Mouse (Mus musculus) urinary bladder, postnatal 10 days (tissue): Measurements from ENCODE around the gene Sept5.

Experiments used
- DNase-seq: peaks from one replicate; pipeline ENCODE4 v3.0.0; 2022; ENCODE audit warnings: low spot score

The Sept5 gene

GRCm38 (mm10) chr16:18629390-18630231 lies at the start of gene Sept5:
Sept5 (minus strand) TSS chr16:18629954.
- DNase-seq: no peak

- DNase-seq: no peak
Observed at GRCm38 (mm10) chr16:18679112-18679511, 49.4 kb upstream of the Sept5 start.

- peak; percentile 29 for DNase-seq
Observed at GRCm38 (mm10) chr16:18677746-18678679, 48.3 kb upstream of the Sept5 start.

- DNase-seq: no peak
Observed at GRCm38 (mm10) chr16:18673005-18673404, 43.3 kb upstream of the Sept5 start.

- no peak for DNase-seq
Observed at GRCm38 (mm10) chr16:18672027-18672426, 42.3 kb upstream of the Sept5 start.

- no peak for DNase-seq
Observed at GRCm38 (mm10) chr16:18669914-18670313, 40.2 kb upstream of the Sept5 start.

GRCm38 (mm10) chr16:18658597-18658996 lies 28.8 kb upstream of the Sept5 start:
- no peak for DNase-seq

GRCm38 (mm10) chr16:18655372-18656098 lies 25.8 kb upstream of the Sept5 start:
- no peak for DNase-seq

- no peak for DNase-seq
Observed at GRCm38 (mm10) chr16:18653290-18654160, 23.8 kb upstream of the Sept5 start.

- DNase-seq: no peak
Observed at GRCm38 (mm10) chr16:18649126-18649525, 19.4 kb upstream of the Sept5 start.

- DNase-seq: no peak
Observed at GRCm38 (mm10) chr16:18645329-18645728, 15.6 kb upstream of the Sept5 start.

GRCm38 (mm10) chr16:18644485-18644884 lies 14.7 kb upstream of the Sept5 start:
- DNase-seq: no peak

- no peak for DNase-seq
Observed at GRCm38 (mm10) chr16:18643406-18643998, 13.7 kb upstream of the Sept5 start.

GRCm38 (mm10) chr16:18642897-18643296 lies 13.1 kb upstream of the Sept5 start:
- DNase-seq: no peak

- no peak for DNase-seq
Observed at GRCm38 (mm10) chr16:18642291-18642690, 12.5 kb upstream of the Sept5 start.

- DNase-seq: no peak
Observed at GRCm38 (mm10) chr16:18639382-18639929, 9.7 kb upstream of the Sept5 start.

GRCm38 (mm10) chr16:18638396-18638795 lies 8.6 kb upstream of the Sept5 start:
- no peak for DNase-seq

GRCm38 (mm10) chr16:18636804-18637203 lies 7.0 kb upstream of the Sept5 start:
- no peak for DNase-seq

- no peak for DNase-seq
Observed at GRCm38 (mm10) chr16:18636401-18636800, 6.6 kb upstream of the Sept5 start.

GRCm38 (mm10) chr16:18633333-18633732 lies 3.6 kb upstream of the Sept5 start:
- no peak for DNase-seq
